Mouse (Mus musculus): Measurements from ENCODE around the gene 4933402N03Rik.

DNA sequence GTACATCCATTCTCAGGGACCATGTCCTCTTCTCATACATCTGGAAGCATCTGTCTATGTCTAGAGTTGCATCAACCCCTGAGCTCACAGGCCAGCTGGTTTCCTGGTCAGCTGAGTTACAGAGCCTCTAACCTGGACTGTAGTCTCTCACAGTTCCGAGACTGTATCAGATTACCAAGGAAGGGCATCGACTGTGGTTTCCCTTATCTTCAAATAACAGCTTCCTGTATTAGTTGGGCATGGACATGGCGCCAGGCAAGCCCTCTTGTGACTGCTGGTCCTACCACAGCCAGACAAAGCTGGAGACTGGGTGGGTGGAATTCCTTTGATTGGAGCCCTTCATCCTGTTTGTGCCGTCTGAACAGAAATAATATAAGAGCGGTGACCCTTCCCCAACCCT, 6.9 kb upstream of the 4933402N03Rik start:
- TF ChIP-seq CTCF (IDR thresholded peaks at IDR 0.05; ENCODE audit: low read depth, low read length) (no peak), POLR2AphosphoS5 (IDR thresholded peaks at IDR 0.05; ENCODE audit: insufficient replicate concordance, low read depth, low read length) (no peak)

All from G1E (cell line).